Mouse (Mus musculus): ENCODE results near the gene Dffb. TPM values are rescaled to one million over a fixed set of nuclear protein-coding genes. Genes with fewer than 3 reads are reported as not detected.

Gene Dffb
- total and polyA plus RNA-seq, 2 experiments, result 1.8 to 5.9 TPM

DNA sequence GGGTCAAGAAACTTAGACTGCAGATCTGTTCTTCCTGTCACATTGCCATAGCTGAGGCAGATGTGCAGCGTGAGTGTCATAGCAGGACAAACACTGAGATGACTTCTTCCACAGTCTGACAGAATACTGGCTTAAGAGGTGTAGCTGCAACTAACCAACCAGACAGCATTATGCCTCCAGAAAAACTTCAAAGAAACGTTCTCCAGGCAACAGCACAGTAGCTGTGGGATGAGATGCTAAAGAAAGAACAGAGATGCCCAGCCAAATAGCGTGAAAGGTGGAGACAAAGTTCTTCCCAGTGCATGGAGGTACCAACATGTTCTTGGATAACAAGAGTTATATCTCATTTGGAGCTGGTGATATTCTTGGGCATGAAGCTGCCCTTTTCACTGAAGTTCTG lies 23.8 kb downstream of the Dffb start:
- Histone ChIP-seq H3K9ac (ENCODE audit: low read depth, low read length) (no peak overlapping the region), H3K27me3 (ENCODE audit: control insufficient read depth, insufficient read depth, low read length) (peaks cover 9% of the 10 kb centered on the region), H3K27ac (replicated peaks; ENCODE audit: insufficient read depth, low read depth, low read length) (no peak overlapping the region), H3K79me2 (ENCODE audit: control insufficient read depth, insufficient read depth, low read length) (no peaks in the 10 kb centered on the region), H3K36me3 (ENCODE audit: control insufficient read depth, insufficient read depth, low read length) (no peaks in the 10 kb centered on the region), H3K4me3 (ENCODE audit: insufficient read depth, low read depth, low read length) (no peak overlapping the region), H3K4me1 (ENCODE audit: control insufficient read depth, insufficient read depth, low read length) (no peaks in the 10 kb centered on the region)
- TF ChIP-seq POLR2A (IDR thresholded peaks at IDR 0.05; ENCODE audit: extremely low read depth, insufficient read depth, low read length) (no peak), CTCF (IDR thresholded peaks at IDR 0.05; ENCODE audit: low read depth, low read length) (no peak)
- WGBS, result 59% methylated on average over 3 of the region's 3 CpGs
- DNase-seq (ENCODE audit: extremely low read depth, low read depth, low spot score), result no peak

DNA sequence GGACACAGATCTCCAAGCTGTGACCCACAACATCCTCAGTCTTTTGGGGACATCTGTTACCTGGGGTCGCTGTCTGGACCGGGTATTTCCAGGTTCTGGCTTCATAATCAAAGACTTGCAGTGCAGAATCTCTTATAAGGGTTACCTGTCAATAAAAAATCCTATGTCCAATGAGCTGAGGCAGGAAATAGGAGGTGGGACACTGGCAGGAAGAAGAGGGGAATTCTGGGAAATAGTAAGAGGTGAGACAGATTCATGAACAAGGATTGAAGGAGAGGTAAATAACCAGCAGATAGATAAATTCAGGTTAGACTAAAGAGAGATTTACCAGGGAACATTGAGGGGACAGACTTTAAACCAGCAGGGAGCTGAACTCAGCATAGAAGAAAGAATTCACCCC lies 24.6 kb downstream of the Dffb start:
- TF ChIP-seq CTCF (IDR thresholded peaks at IDR 0.05; ENCODE audit: low read depth, low read length) (no peak), POLR2A (IDR thresholded peaks at IDR 0.05; ENCODE audit: extremely low read depth, insufficient read depth, low read length) (no peak)
- Histone ChIP-seq H3K4me3 (ENCODE audit: insufficient read depth, low read depth, low read length) (no peak overlapping the region), H3K27ac (replicated peaks; ENCODE audit: insufficient read depth, low read depth, low read length) (no peak overlapping the region), H3K4me1 (ENCODE audit: control insufficient read depth, insufficient read depth, low read length) (no peaks in the 10 kb centered on the region), H3K9ac (ENCODE audit: low read depth, low read length) (no peak overlapping the region), H3K27me3 (ENCODE audit: control insufficient read depth, insufficient read depth, low read length) (peaks cover 9% of the 10 kb centered on the region), H3K79me2 (ENCODE audit: control insufficient read depth, insufficient read depth, low read length) (no peaks in the 10 kb centered on the region), H3K36me3 (ENCODE audit: control insufficient read depth, insufficient read depth, low read length) (no peaks in the 10 kb centered on the region)
- no peak for DNase-seq (ENCODE audit: extremely low read depth, low read depth, low spot score)
- WGBS, result 73% methylated on average over 2 of the region's 2 CpGs

DNA sequence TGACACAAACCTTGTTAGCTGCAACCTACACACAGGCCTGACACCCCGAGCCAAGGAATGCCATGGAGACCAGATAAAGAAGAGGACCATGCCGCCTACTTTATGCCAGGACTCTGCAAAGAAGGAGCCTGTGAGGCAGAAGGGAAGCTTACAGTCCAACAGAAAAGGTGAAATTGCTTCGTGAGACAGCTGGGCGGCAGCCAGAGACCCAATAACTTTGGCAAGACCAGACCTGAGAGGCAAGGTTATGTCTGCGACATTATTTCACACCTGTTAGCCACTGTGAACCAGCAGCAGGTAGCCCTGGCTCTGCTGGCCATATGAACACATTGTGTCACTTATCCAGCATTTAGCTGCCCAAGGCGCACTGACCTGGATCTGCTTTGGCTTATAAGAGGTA lies 29.2 kb downstream of the Dffb start:
- no peak overlapping the region for H3K4me3 ChIP-seq (ENCODE audit: insufficient read depth, low read depth, low read length)
- no peak overlapping the region for H3K27ac ChIP-seq (replicated peaks; ENCODE audit: insufficient read depth, low read depth, low read length)
- peaks cover 6% of the 10 kb centered on the region; the same call in 1 of the 2 replicates for H3K27me3 ChIP-seq (ENCODE audit: control insufficient read depth, insufficient read depth, low read length)
- WGBS, result 86% methylated on average over 6 of the region's 6 CpGs
- no peak for DNase-seq (ENCODE audit: extremely low read depth, low read depth, low spot score)
- no peak for TF ChIP-seq CTCF (IDR thresholded peaks at IDR 0.05; ENCODE audit: low read depth, low read length)
- no peak for TF ChIP-seq POLR2A (IDR thresholded peaks at IDR 0.05; ENCODE audit: extremely low read depth, insufficient read depth, low read length)
- H3K36me3 ChIP-seq (ENCODE audit: control insufficient read depth, insufficient read depth, low read length), result no peaks in the 10 kb centered on the region
- H3K9ac ChIP-seq (ENCODE audit: low read depth, low read length), result no peak overlapping the region
- no peaks in the 10 kb centered on the region for H3K79me2 ChIP-seq (ENCODE audit: control insufficient read depth, insufficient read depth, low read length)
- H3K4me1 ChIP-seq (ENCODE audit: control insufficient read depth, insufficient read depth, low read length), result no peaks in the 10 kb centered on the region

DNA sequence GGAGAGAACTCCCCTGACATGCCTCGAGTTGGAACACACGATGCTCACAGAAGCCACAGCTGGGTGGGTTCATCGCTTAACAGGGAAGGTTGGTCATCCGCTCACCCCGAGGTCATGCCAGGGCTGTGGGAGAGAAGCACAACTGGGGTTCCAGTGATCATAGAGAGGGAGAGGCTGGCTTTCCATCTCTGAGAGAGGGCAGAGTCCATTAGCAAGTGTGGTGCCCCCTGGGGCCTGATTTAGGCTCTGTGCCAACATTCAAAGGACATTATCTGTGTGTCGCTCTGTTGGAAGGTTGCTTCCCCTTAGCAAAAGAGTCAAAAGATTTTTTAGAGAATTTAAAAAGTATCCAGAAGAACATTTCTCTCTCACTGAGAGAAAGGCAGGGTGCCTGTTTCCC lies 30.7 kb downstream of the Dffb start:
- no peaks in the 10 kb centered on the region for H3K79me2 ChIP-seq (ENCODE audit: control insufficient read depth, insufficient read depth, low read length)
- TF ChIP-seq CTCF (IDR thresholded peaks at IDR 0.05; ENCODE audit: low read depth, low read length) (no peak), POLR2A (IDR thresholded peaks at IDR 0.05; ENCODE audit: extremely low read depth, insufficient read depth, low read length) (no peak)
- WGBS, result 41% methylated on average over 6 of the region's 6 CpGs
- no peaks in the 10 kb centered on the region for H3K4me1 ChIP-seq (ENCODE audit: control insufficient read depth, insufficient read depth, low read length)
- peaks cover 3% of the 10 kb centered on the region; the same call in 1 of the 2 replicates for H3K27me3 ChIP-seq (ENCODE audit: control insufficient read depth, insufficient read depth, low read length)
- no peak overlapping the region for H3K4me3 ChIP-seq (ENCODE audit: insufficient read depth, low read depth, low read length)
- no peak overlapping the region for H3K9ac ChIP-seq (ENCODE audit: low read depth, low read length)
- H3K27ac ChIP-seq (replicated peaks; ENCODE audit: insufficient read depth, low read depth, low read length), result no peak overlapping the region
- H3K36me3 ChIP-seq (ENCODE audit: control insufficient read depth, insufficient read depth, low read length), result no peaks in the 10 kb centered on the region
- DNase-seq (ENCODE audit: extremely low read depth, low read depth, low spot score), result no peak

DNA sequence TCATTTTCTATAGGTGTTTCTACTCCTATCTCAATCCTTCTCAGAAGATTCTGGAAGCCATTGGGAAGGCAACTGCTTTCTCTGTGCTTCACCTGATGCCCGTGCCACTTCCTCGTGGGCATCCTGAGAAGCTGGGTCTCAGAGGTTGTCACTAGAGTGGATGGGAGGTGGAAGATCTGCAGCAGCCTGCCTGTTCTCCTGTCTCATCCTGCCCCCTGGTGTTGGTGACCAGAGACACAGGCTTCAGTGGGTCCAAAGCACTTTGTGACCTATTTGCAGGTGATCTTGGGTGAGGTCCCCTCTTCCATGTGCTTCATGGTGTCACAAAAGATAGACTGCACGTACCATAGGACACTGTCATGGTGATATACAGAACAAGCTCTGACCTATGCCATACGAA lies 31.7 kb downstream of the Dffb start:
- Histone ChIP-seq H3K9ac (ENCODE audit: low read depth, low read length) (no peak overlapping the region), H3K36me3 (ENCODE audit: control insufficient read depth, insufficient read depth, low read length) (no peaks in the 10 kb centered on the region), H3K27me3 (ENCODE audit: control insufficient read depth, insufficient read depth, low read length) (no peaks in the 10 kb centered on the region; the same call in 1 of the 2 replicates), H3K4me1 (ENCODE audit: control insufficient read depth, insufficient read depth, low read length) (no peaks in the 10 kb centered on the region), H3K4me3 (ENCODE audit: insufficient read depth, low read depth, low read length) (no peak overlapping the region), H3K27ac (replicated peaks; ENCODE audit: insufficient read depth, low read depth, low read length) (no peak overlapping the region), H3K79me2 (ENCODE audit: control insufficient read depth, insufficient read depth, low read length) (no peaks in the 10 kb centered on the region)
- WGBS, result 47% methylated on average over 4 of the region's 4 CpGs
- no peak for DNase-seq (ENCODE audit: extremely low read depth, low read depth, low spot score)
- TF ChIP-seq CTCF (IDR thresholded peaks at IDR 0.05; ENCODE audit: low read depth, low read length) (peak; percentile 66), POLR2A (IDR thresholded peaks at IDR 0.05; ENCODE audit: extremely low read depth, insufficient read depth, low read length) (no peak)

DNA sequence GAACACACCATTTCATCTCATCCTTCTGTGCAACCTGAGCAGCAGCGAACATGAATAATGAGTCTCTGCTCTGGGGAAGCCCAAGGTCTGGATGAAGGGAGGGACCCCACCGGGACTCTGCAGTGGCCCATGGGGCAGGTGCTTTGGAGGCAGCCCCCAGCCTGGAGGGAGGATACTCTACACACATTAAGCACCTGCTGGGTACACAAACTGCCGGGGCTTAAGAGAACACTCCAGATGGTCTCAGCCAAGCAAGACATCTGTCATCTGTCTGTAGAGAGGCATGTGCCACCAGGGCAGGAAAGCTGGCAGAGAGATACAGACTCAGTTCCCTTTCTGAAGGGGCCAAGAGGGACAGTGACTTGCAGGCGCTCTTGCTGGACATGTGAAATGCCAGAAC lies 45.0 kb downstream of the Dffb start:
- no peak for DNase-seq (ENCODE audit: extremely low read depth, low read depth, low spot score)
- 72% methylated on average over 4 of the region's 4 CpGs for WGBS

More for the DNA sequence above, 45.0 kb downstream of the Dffb start:
- Histone ChIP-seq H3K27ac (replicated peaks; ENCODE audit: insufficient read depth, low read depth, low read length) (no peak overlapping the region), H3K79me2 (ENCODE audit: control insufficient read depth, insufficient read depth, low read length) (no peaks in the 10 kb centered on the region), H3K36me3 (ENCODE audit: control insufficient read depth, insufficient read depth, low read length) (no peaks in the 10 kb centered on the region), H3K4me3 (ENCODE audit: insufficient read depth, low read depth, low read length) (no peak overlapping the region), H3K27me3 (ENCODE audit: control insufficient read depth, insufficient read depth, low read length) (no peaks in the 10 kb centered on the region), H3K9ac (ENCODE audit: low read depth, low read length) (no peak overlapping the region), H3K4me1 (ENCODE audit: control insufficient read depth, insufficient read depth, low read length) (no peaks in the 10 kb centered on the region)
- TF ChIP-seq POLR2A (IDR thresholded peaks at IDR 0.05; ENCODE audit: extremely low read depth, insufficient read depth, low read length) (no peak), CTCF (IDR thresholded peaks at IDR 0.05; ENCODE audit: low read depth, low read length) (no peak)

Measured in liver, adult 2 months (tissue).